Mouse (Mus musculus) spleen, adult 2 months (tissue): ENCODE results near the gene Rbm45. TPM values are rescaled to one million over a fixed set of nuclear protein-coding genes. Genes with fewer than 3 reads are reported as not detected.

Experiments
- DNase-seq, 2 experiments: peaks; one replicate each; pipeline versions ENCODE4 v3.0.0 to v3.0.0-alpha.2; 2012 to 2021; ENCODE audit warnings: low spot score in 2 of 2, low read depth in 1 of 2
- H3K27ac ChIP-seq: fragments of 200-500 bp; 2 replicates; pipeline ENCODE4 v1.5.1; 2012; ENCODE audit warnings: low read length, inconsistent platforms; ENCODE audit not compliant: insufficient read depth
- H3K27me3 ChIP-seq: fragments of 200-500 bp; 2 replicates; pipeline ENCODE4 v1.6.1; 2012; ENCODE audit warnings: mild to moderate bottlenecking, moderate library complexity, low read length, inconsistent platforms; ENCODE audit not compliant: control insufficient read depth, insufficient read depth
- H3K36me3 ChIP-seq: fragments of 200-500 bp; 2 replicates; pipeline ENCODE4 v1.6.1; 2012; ENCODE audit warnings: mild to moderate bottlenecking, low read length, inconsistent platforms; ENCODE audit not compliant: control insufficient read depth, insufficient read depth
- H3K4me1 ChIP-seq: fragments of 200-500 bp; 2 replicates; pipeline ENCODE4 v1.6.1; 2011; ENCODE audit warnings: inconsistent platforms; ENCODE audit not compliant: control insufficient read depth, insufficient read depth, insufficient read length
- H3K4me3 ChIP-seq: fragments of 200-500 bp; 2 replicates; pipeline ENCODE4 v1.5.1; 2011; ENCODE audit warnings: mild to moderate bottlenecking, inconsistent platforms; ENCODE audit not compliant: insufficient read depth, insufficient read length; ENCODE audit errors: extremely low read depth
- CTCF ChIP-seq: fragments of 200-500 bp; IDR thresholded peaks from 2 replicates; pipeline ENCODE4 v1.5.1; 2011; ENCODE audit warnings: mild to moderate bottlenecking, inconsistent platforms; ENCODE audit not compliant: insufficient read depth, insufficient read length, insufficient replicate concordance; ENCODE audit errors: extremely low read depth
- POLR2A ChIP-seq: fragments of 200-500 bp; IDR thresholded peaks from 2 replicates; pipeline ENCODE4 v1.6.1; 2011; ENCODE audit warnings: low read depth, low read length, inconsistent platforms
- WGBS: fragments of 180-500 bp; shearing (Covaris S2); methylation state at CpG from one replicate; pipeline ENCODE4 v1.1.7; 2018; 5-methylcytosine and 5-hydroxymethylcytosine counted together
- polyA plus RNA-seq: library from polyadenylated mRNA; depleted of rRNA; stranded (reverse); fragments of >200 nt; gene quantifications from 2 replicates; pipeline ENCODE4 v1.2.3, GENCODE M21; 2012

Gene Rbm45
- polyA plus RNA-seq, 1 experiment: 8.4 TPM

GRCm38 (mm10) chr2:76332161-76332805 is 37.5 kb upstream of the Rbm45 start:
- TF ChIP-seq CTCF (no peak), POLR2A (no peak)
- 64% methylated on average over 11 of the region's 11 CpGs for WGBS
- H3K27me3 ChIP-seq: no peaks in the 10 kb centered on the region
- H3K4me3 ChIP-seq: no peak overlapping the region
- H3K27ac ChIP-seq: no peak overlapping the region
- no peak for DNase-seq
- no peaks in the 10 kb centered on the region for H3K36me3 ChIP-seq
- H3K4me1 ChIP-seq: no peaks in the 10 kb centered on the region

GRCm38 (mm10) chr2:76334596-76334995 is 35.2 kb upstream of the Rbm45 start:
- no peaks in the 10 kb centered on the region; the same call in 1 of the 2 replicates for H3K4me1 ChIP-seq
- DNase-seq: no peak
- no peak overlapping the region for H3K4me3 ChIP-seq
- peaks cover 5% of the 10 kb centered on the region; the same call in 1 of the 2 replicates for H3K27me3 ChIP-seq
- WGBS: 79% methylated on average over 5 of the region's 5 CpGs
- TF ChIP-seq CTCF (no peak), POLR2A (no peak)
- no peak overlapping the region for H3K27ac ChIP-seq
- no peaks in the 10 kb centered on the region for H3K36me3 ChIP-seq

GRCm38 (mm10) chr2:76338215-76339156 is 31.3 kb upstream of the Rbm45 start, which contains the start of gene Pde11a:
Gene Pde11a, minus strand, starts transcription at chr2:76338774.
- TF ChIP-seq POLR2A (no peak), CTCF (no peak)
- H3K36me3 ChIP-seq: no peaks in the 10 kb centered on the region
- H3K27ac ChIP-seq: no peak within 1 kb of the TSS
- peaks cover 5% of the 10 kb centered on the region; the same call in 1 of the 2 replicates for H3K27me3 ChIP-seq
- 20% methylated on average over 40 of the region's 41 CpGs for WGBS
- H3K4me3 ChIP-seq: no peak within 1 kb of the TSS; the same call in 1 of the 2 replicates
- H3K4me1 ChIP-seq: no peaks in the 10 kb centered on the region; the same call in 1 of the 2 replicates
- DNase-seq: no peak

GRCm38 (mm10) chr2:76342146-76342545 is 27.6 kb upstream of the Rbm45 start:
- no peak overlapping the region for H3K4me3 ChIP-seq
- no peaks in the 10 kb centered on the region; the same call in 1 of the 2 replicates for H3K4me1 ChIP-seq
- no peak overlapping the region for H3K27ac ChIP-seq
- TF ChIP-seq CTCF: no peak
- TF ChIP-seq POLR2A: no peak
- H3K27me3 ChIP-seq: peaks cover 5% of the 10 kb centered on the region; the same call in 1 of the 2 replicates
- H3K36me3 ChIP-seq: no peaks in the 10 kb centered on the region
- WGBS: 90% methylated on average over 9 of the region's 9 CpGs
- no peak for DNase-seq

GRCm38 (mm10) chr2:76347839-76348238 is 21.9 kb upstream of the Rbm45 start:
- TF ChIP-seq CTCF: no peak
- no peak for TF ChIP-seq POLR2A
- 73% methylated on average over 6 of the region's 6 CpGs for WGBS
- DNase-seq: no peak
- Histone ChIP-seq H3K27me3 (no peaks in the 10 kb centered on the region), H3K36me3 (no peaks in the 10 kb centered on the region), H3K4me1 (no peaks in the 10 kb centered on the region), H3K27ac (no peak overlapping the region), H3K4me3 (no peak overlapping the region)

GRCm38 (mm10) chr2:76360226-76360625 is 9.6 kb upstream of the Rbm45 start, which contains the start of gene Cyct:
Gene Cyct, minus strand, starts transcription at chr2:76360450.
- no peak within 1 kb of the TSS for H3K27ac ChIP-seq
- H3K27me3 ChIP-seq: no peaks in the 10 kb centered on the region
- WGBS: 85% methylated on average over 11 of the region's 11 CpGs
- no peak within 1 kb of the TSS for H3K4me3 ChIP-seq
- H3K36me3 ChIP-seq: no peaks in the 10 kb centered on the region
- H3K4me1 ChIP-seq: no peaks in the 10 kb centered on the region
- no peak for DNase-seq
- TF ChIP-seq POLR2A (no peak), CTCF (no peak)
